Mouse (Mus musculus): ENCODE data around the gene Cmtm7.
"Not testable (repeated sequence)": the region's sequence is repeated elsewhere in the genome, so short reads cannot be mapped to it uniquely, and the experiment has no call there.

Gene Cmtm7

GRCm38 (mm10) chr9:114728432-114728831 is 53.2 kb downstream of the Cmtm7 start:
- DNase-seq (ENCODE audit: extremely low read depth, low read depth, low spot score) = not testable (repeated sequence)

GRCm38 (mm10) chr9:114727315-114727714 is 54.3 kb downstream of the Cmtm7 start:
- DNase-seq (ENCODE audit: extremely low read depth, low read depth, low spot score) = no peak

GRCm38 (mm10) chr9:114716677-114717331 is 64.9 kb downstream of the Cmtm7 start:
- DNase-seq (ENCODE audit: extremely low read depth, low read depth, low spot score) = no peak

- no peak for DNase-seq (ENCODE audit: extremely low read depth, low read depth, low spot score)
These were observed 68.2 kb downstream of the Cmtm7 start for GRCm38 (mm10) chr9:114713481-114713880.

- DNase-seq (ENCODE audit: extremely low read depth, low read depth, low spot score) = no peak
These were observed 71.3 kb downstream of the Cmtm7 start for GRCm38 (mm10) chr9:114710345-114710744.

- DNase-seq (ENCODE audit: extremely low read depth, low read depth, low spot score) = no peak
These were observed 73.9 kb downstream of the Cmtm7 start for GRCm38 (mm10) chr9:114707805-114708204.
